Mouse (Mus musculus): Measurements from ENCODE around the gene Kcnh7.

The Kcnh7 gene

GRCm38 (mm10) chr2:62644891-62645290 is 539.2 kb downstream of the Kcnh7 start:
- no peak for DNase-seq

All from B cell, adult 2 months (primary cell).